ENCODE assay signal across 8 mouse cellular contexts in the genomic region with DNA sequence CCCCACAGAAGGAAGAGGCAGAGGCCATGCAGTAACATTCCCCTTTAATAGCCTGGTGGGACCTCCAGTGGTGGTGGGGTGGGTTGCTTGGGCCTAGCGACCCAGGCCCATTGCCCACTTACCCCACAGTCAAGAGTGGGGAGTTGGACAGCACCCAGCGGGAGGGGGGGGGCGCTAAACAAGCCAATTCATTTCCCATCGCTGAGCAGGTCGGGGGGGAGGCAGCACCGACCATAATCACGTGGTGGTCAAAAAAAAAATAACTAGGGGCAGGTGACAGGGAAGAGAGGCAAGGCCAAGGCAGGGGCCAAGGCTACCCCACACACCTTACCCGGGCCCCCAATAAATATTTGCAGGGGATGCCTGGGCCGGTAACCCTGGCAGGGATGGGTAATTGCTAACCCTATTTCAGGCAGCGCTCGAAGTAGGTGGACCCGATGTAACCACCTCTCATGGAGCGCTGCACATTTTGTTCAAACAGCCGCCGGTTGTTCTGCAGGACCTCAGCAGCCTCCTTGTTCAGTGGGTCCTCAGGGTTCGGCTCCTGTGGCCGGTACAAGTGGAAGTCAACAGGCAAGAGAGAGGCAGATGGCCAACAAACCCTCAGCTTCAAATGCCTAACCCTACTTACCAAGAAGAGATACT. TPM values are rescaled to one million over a fixed set of nuclear protein-coding genes. Genes with fewer than 3 reads are reported as not detected.
DNase-seq lines count a peak whose midpoint lies in the region; ATAC-seq lines count a peak whose summit lies in the region.

No protein-coding gene starts in this region.

- peak; percentile 50 for DNase-seq in kidney, postnatal 10 days
- DNase-seq in kidney, adult 11 months = no peak
- no peak for DNase-seq in T-cell, adult 2 months (ENCODE audit: low spot score)
- DNase-seq in left cerebral cortex, adult 8-10 months (ENCODE audit: low spot score in 2 of 2) = no peak
- no peak for DNase-seq in frontal cortex, postnatal 14 days (ENCODE audit: low spot score in 2 of 2)

- 85% methylated on average over 17 of the region's 17 CpGs for WGBS in forebrain, embryonic 12.5 days
- WGBS in liver, embryonic 15.5 days (ENCODE audit: insufficient replicate concordance) = 81% methylated on average over 17 of the region's 17 CpGs

- no peaks in the 10 kb centered on the region for H3K9me3 ChIP-seq in forebrain, embryonic 12.5 days
- no peaks in the 10 kb centered on the region for H3K9me3 ChIP-seq in liver, embryonic 15.5 days (replicated peaks)

- H3K9ac ChIP-seq in forebrain, embryonic 12.5 days = peak overlapping the region; percentile 74; the same call in 1 of the 2 replicates
- peak overlapping the region; percentile 82 for H3K9ac ChIP-seq in liver, embryonic 15.5 days

- peaks cover 49% of the 10 kb centered on the region for H3K36me3 ChIP-seq in forebrain, embryonic 12.5 days (replicated peaks)
- H3K36me3 ChIP-seq in liver, embryonic 15.5 days (replicated peaks) = peaks cover 53% of the 10 kb centered on the region

- H3K27ac ChIP-seq in brown adipose tissue, adult 24 weeks (replicated peaks; ENCODE audit: low read depth, low read length) = no peak overlapping the region
- peak overlapping the region; percentile 91 for H3K27ac ChIP-seq in forebrain, embryonic 12.5 days
- peak overlapping the region; percentile 98 for H3K27ac ChIP-seq in liver, embryonic 15.5 days (replicated peaks)

- peak overlapping the region; percentile 85; the same call in 1 of the 2 replicates for H3K4me2 ChIP-seq in forebrain, embryonic 12.5 days
- H3K4me2 ChIP-seq in liver, embryonic 15.5 days = peak overlapping the region; percentile 80

- no peaks in the 10 kb centered on the region for H3K27me3 ChIP-seq in forebrain, embryonic 12.5 days
- no peaks in the 10 kb centered on the region for H3K27me3 ChIP-seq in liver, embryonic 15.5 days

- peak overlapping the region; percentile 68 for H3K4me3 ChIP-seq in brown adipose tissue, adult 24 weeks (ENCODE audit: insufficient read depth, low read depth, low read length)
- H3K4me3 ChIP-seq in forebrain, embryonic 12.5 days (replicated peaks) = peak overlapping the region; percentile 61
- H3K4me3 ChIP-seq in liver, embryonic 15.5 days (replicated peaks) = peak overlapping the region; percentile 78

- ATAC-seq in forebrain, embryonic 12.5 days (ENCODE audit: low FRiP score) = no peak
- no peak for ATAC-seq in liver, embryonic 15.5 days (ENCODE audit: insufficient read depth)

- no peaks in the 10 kb centered on the region; the same call in none of the 2 replicates for H3K4me1 ChIP-seq in brown adipose tissue, adult 24 weeks (ENCODE audit: control insufficient read depth, insufficient read depth, insufficient read length, low read length)
- peaks cover 47% of the 10 kb centered on the region for H3K4me1 ChIP-seq in forebrain, embryonic 12.5 days
- H3K4me1 ChIP-seq in liver, embryonic 15.5 days (replicated peaks) = peaks cover 69% of the 10 kb centered on the region

RNA-seq across cellular contexts. Expression of a gene that starts 0.7 kb away (rescaled TPM):
- 194 and 239 TPM in 2 replicates for polyA plus RNA-seq in brown adipose tissue, adult 24 weeks (2012; ENCODE audit: insufficient read depth, insufficient read length, missing spikeins)
- 127 and 132 TPM in 2 replicates for polyA plus RNA-seq in forebrain, embryonic 12.5 days (2016; fragmentation: Nextera tagmentation; extraction: Ambion mirVana)
- polyA plus RNA-seq in liver, embryonic 15.5 days (2015; fragmentation: Nextera tagmentation; extraction: Ambion mirVana) = 118 and 120 TPM in 2 replicates
- total RNA-seq in left cerebral cortex, adult 8-10 months (2022) = 100 to 1,000 TPM; 152 to 158 (median 152) TPM

RNA-seq across cellular contexts. Expression of a gene that starts 2.7 kb away (rescaled TPM):
- 258 and 293 TPM in 2 replicates for polyA plus RNA-seq in brown adipose tissue, adult 24 weeks (2012; ENCODE audit: insufficient read depth, insufficient read length, missing spikeins)
- 107 and 154 TPM in 2 replicates for polyA plus RNA-seq in forebrain, embryonic 12.5 days (2016; fragmentation: Nextera tagmentation; extraction: Ambion mirVana)
- polyA plus RNA-seq in liver, embryonic 15.5 days (2015; fragmentation: Nextera tagmentation; extraction: Ambion mirVana) = 64.5 and 72.3 TPM in 2 replicates
- 100 to 1,000 TPM; 220 to 248 (median 229) TPM for total RNA-seq in left cerebral cortex, adult 8-10 months (2022)

RNA-seq across cellular contexts. Expression of a gene that starts 19.2 kb away (rescaled TPM):
- not detected in 2 replicates for polyA plus RNA-seq in brown adipose tissue, adult 24 weeks (2012; ENCODE audit: insufficient read depth, insufficient read length, missing spikeins)
- 5.3 and 5.4 TPM in 2 replicates for polyA plus RNA-seq in forebrain, embryonic 12.5 days (2016; fragmentation: Nextera tagmentation; extraction: Ambion mirVana)
- 0.37 and 0.44 TPM in 2 replicates for polyA plus RNA-seq in liver, embryonic 15.5 days (2015; fragmentation: Nextera tagmentation; extraction: Ambion mirVana)
- 10 to 100 TPM; 12.2 to 14.3 (median 13.1) TPM for total RNA-seq in left cerebral cortex, adult 8-10 months (2022)

RNA-seq across cellular contexts. Expression of a gene that starts 25.5 kb away (rescaled TPM):
- 2.1 and 4.0 TPM in 2 replicates for polyA plus RNA-seq in brown adipose tissue, adult 24 weeks (2012; ENCODE audit: insufficient read depth, insufficient read length, missing spikeins)
- 34.9 and 35.9 TPM in 2 replicates for polyA plus RNA-seq in forebrain, embryonic 12.5 days (2016; fragmentation: Nextera tagmentation; extraction: Ambion mirVana)
- polyA plus RNA-seq in liver, embryonic 15.5 days (2015; fragmentation: Nextera tagmentation; extraction: Ambion mirVana) = 11.8 and 13.3 TPM in 2 replicates
- total RNA-seq in left cerebral cortex, adult 8-10 months (2022) = 10 to 100 TPM; 34.2 to 36.9 (median 34.3) TPM

RNA-seq across cellular contexts. Expression of a gene that starts 36.4 kb away (rescaled TPM):
- polyA plus RNA-seq in brown adipose tissue, adult 24 weeks (2012; ENCODE audit: insufficient read depth, insufficient read length, missing spikeins) = 39.4 and 56.3 TPM in 2 replicates
- polyA plus RNA-seq in forebrain, embryonic 12.5 days (2016; fragmentation: Nextera tagmentation; extraction: Ambion mirVana) = 370 and 396 TPM in 2 replicates
- polyA plus RNA-seq in liver, embryonic 15.5 days (2015; fragmentation: Nextera tagmentation; extraction: Ambion mirVana) = 75.3 and 89.4 TPM in 2 replicates
- total RNA-seq in left cerebral cortex, adult 8-10 months (2022) = 100 to 1,000 TPM; 218 to 241 (median 229) TPM
